In the genomic region with DNA sequence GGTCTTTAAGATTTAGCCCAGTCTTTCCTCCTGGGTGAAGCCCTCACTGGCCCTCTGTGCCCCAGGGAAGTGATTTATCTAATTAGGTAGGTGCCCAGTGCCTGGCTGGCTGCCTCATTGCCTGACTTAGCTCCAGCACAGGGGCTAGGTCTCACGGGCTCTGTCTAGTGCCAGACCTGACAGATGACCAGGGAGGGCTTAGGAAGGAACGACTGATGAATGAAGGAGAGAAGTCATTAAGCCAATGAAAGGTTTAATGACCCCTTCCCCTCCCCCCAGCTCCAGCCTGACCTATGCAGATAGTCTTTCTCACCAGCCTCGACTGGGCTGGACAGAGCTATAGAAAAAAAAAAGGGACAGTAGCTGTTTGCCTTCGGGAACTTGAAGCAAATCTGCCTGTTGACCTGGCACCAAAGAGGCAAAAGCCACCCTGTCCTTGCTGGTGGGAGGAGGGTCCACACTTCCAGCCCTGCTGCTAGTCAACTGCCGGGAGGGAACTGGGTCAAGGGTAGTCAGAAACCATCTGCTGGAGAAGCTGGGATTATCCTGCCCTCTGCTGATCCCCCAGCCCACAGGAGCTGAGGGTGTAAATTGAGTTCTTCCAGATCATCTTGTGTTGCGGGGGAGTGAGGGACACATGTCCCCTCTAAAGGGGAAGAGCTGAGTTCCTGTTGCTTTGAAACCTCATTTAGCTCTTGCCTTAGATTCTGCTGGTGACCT, we compare ENCODE assay signal across 13 mouse cellular contexts. TPM values are rescaled to one million over a fixed set of nuclear protein-coding genes. Genes with fewer than 3 reads are reported as not detected.
"Had no signal": no experiment of that assay in that cellular context is flagged by ENCODE, and none has a peak within 500 bp of the region (broad histone marks: within the 10 kb centered on the region; RNA-seq: fewer than 3 reads in every experiment).

No protein-coding gene starts in this region.

- H3K27ac ChIP-seq: lung, embryonic 15.5 days; macrophage; midbrain, embryonic 13.5 days; midbrain, embryonic 15.5 days; neural tube, embryonic 12.5 days had no signal

- H3K4me3 ChIP-seq: lung, embryonic 15.5 days; megakaryocyte, embryonic 14.5 days; midbrain, embryonic 13.5 days; midbrain, embryonic 15.5 days; neural tube, embryonic 12.5 days had no signal

- DNase-seq: spleen, adult 18-20 months; thymus, adult 18-20 months; thymus, postnatal 14 days; thymus, postnatal 36 days had no signal

RNA-seq across cellular contexts. Expression of gene Inhbb, which starts 2.3 kb away (rescaled TPM):
- total RNA-seq: megakaryocyte progenitor cell, adult 5-6 weeks; monocyte, adult 5-6 weeks; neutrophil, adult 5-6 weeks had no signal
